Mouse (Mus musculus) Patski (cell line): ENCODE results near the gene Kdm4b. TPM values are rescaled to one million over a fixed set of nuclear protein-coding genes. Genes with fewer than 3 reads are reported as not detected.

ENCODE experiments used
- ATAC-seq: fragments of 100-300 bp; one replicate; pipeline ENCODE4 v1.8.0; 2021
- CTCF ChIA-PET: fragments of 350-600 bp; sonication (Branson Sonifier 250); formaldehyde crosslinking; loops from one replicate; lab custom pipeline; 2022; ENCODE audit warnings: inconsistent platforms; lab: Charles Lee
- POLR2A ChIA-PET: fragments of 350-600 bp; sonication (Branson Sonifier 250); formaldehyde crosslinking; loops from one replicate; lab custom pipeline; 2022; ENCODE audit warnings: antibody characterized with exemption, inconsistent platforms; lab: Charles Lee
- DNase-seq: peaks from one replicate; pipeline ENCODE4 v3.0.0-alpha.2; 2011; ENCODE audit warnings: low read depth, low spot score
- H3K27me3 ChIP-seq: fragments of 371-371 bp; one replicate; pipeline ENCODE4 v1.5.1; 2021
- CTCF ChIP-seq: fragments of 100-300 bp; IDR thresholded peaks from one replicate; pipeline ENCODE4 v1.5.1; 2021
- in situ Hi-C: fragments of 300-500 bp; cut with MboI; formaldehyde crosslinking; loops from 3 replicates; pipeline ENCODE4 v1.11.1; 2018; ENCODE audit warnings: low pct_unique_long_range_greater_than_20kb, mixed read lengths
- polyA plus RNA-seq: library from polyadenylated mRNA; unstranded; gene quantifications from one replicate; pipeline ENCODE4 v1.2.3, GENCODE M21; 2021

Gene Kdm4b
- polyA plus RNA-seq, 1 experiment from 2014 or later: 29.1 TPM

DNA sequence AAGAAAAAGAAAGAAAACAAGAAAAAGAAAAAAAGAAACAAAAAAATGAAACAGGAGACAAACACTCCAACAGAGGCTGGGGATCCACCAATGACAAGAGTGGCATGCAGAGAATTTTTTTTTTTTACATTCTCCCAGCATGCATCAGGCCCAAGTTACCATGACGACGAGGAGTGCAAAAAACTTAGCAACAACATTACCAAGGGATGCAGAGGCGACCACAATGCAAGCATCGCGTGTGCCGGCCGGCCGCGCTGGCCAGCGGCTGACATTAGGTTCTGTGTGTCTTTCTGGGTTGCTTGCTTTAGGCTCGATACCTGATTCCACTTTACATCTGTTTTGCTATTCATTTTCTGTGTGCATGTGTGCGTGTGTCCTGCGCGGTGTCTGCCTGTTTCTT, 119.5 kb downstream of the Kdm4b start:
- no peak for TF ChIP-seq CTCF
- DNase-seq (no peak), ATAC-seq (no peak)
- no peaks in the 10 kb centered on the region for H3K27me3 ChIP-seq
- ChIA-PET POLR2A (interaction anchor here (0.6 kb wide), 1 partner anchor 183 kb away, joined by 4 read pairs; no protein-coding TSS in a partner anchor), CTCF (no interaction called here)
- in situ Hi-C loops: no loop called here

DNA sequence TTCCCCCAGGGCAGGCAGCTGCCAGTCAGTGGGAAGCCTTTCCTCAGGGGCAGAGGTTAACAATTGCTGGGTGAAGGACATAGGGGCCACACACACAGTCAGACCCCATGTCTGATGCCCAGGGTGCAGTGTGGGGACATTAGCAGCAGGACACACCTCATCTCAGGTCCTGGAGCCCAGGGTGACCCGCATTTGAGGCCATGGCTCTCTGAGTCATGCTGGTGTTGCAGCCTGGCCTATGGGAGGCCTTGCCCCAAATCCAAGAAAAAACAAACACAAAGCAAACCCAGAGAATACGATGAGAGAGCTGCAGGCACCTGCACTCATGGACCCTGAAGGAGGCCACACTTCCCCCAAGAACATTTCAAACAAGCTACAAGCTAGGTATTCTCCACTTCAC, 121.9 kb downstream of the Kdm4b start:
- in situ Hi-C loops: no loop called here
- ChIA-PET POLR2A (interaction anchor here (0.9 kb wide), 1 partner anchor 11 kb away, joined by 3 read pairs; no protein-coding TSS in a partner anchor), CTCF (interaction anchor here (1.1 kb wide), 2 partner anchors 10 to 11 kb away, joined by 3 read pairs; no protein-coding TSS in a partner anchor)
- ATAC-seq: no peak
- no peak for DNase-seq
- no peaks in the 10 kb centered on the region for H3K27me3 ChIP-seq
- no peak for TF ChIP-seq CTCF

Other genes with a start within 250 kb of the Kdm4b start
- gene Hdgfl2, start 246.4 kb upstream of the Kdm4b start, polyA plus RNA-seq: 117 TPM
- 7.1 TPM for gene Plin4, start 216.3 kb upstream of the Kdm4b start, polyA plus RNA-seq
- 0.55 TPM for gene Plin5, start 208.5 kb upstream of the Kdm4b start, polyA plus RNA-seq
- gene Lrg1, start 204.1 kb upstream of the Kdm4b start, polyA plus RNA-seq: 0.08 TPM
- gene Sema6b, start 185.7 kb upstream of the Kdm4b start, polyA plus RNA-seq: 2.0 TPM
- 2.0 TPM for gene Tnfaip8l1, start 163.6 kb upstream of the Kdm4b start, polyA plus RNA-seq
- gene Mydgf, start 142.1 kb upstream of the Kdm4b start, polyA plus RNA-seq: 96.5 TPM
- 58.5 TPM for gene Dpp9, start 107.2 kb upstream of the Kdm4b start, polyA plus RNA-seq
- 17.2 TPM for gene Fem1a, start 69.3 kb upstream of the Kdm4b start, polyA plus RNA-seq
- 23.9 TPM for gene Ticam1, start 49.3 kb upstream of the Kdm4b start, polyA plus RNA-seq
- 82.5 TPM for gene Plin3, start 33.2 kb upstream of the Kdm4b start, polyA plus RNA-seq
- not detected for gene Arrdc5, start 25.8 kb upstream of the Kdm4b start, polyA plus RNA-seq
- gene Uhrf1, start 22.7 kb upstream of the Kdm4b start, polyA plus RNA-seq: 44.3 TPM
- 240 TPM for gene Ptprs, start 150.4 kb downstream of the Kdm4b start, polyA plus RNA-seq
- not detected for gene Znrf4, start 186.4 kb downstream of the Kdm4b start, polyA plus RNA-seq
- 1.5 TPM for gene Gm20219, start 228.3 kb downstream of the Kdm4b start, polyA plus RNA-seq